Mouse (Mus musculus) kidney, embryonic 15.5 days (tissue): ENCODE measurements around the gene Cdh20. TPM values are rescaled to one million over a fixed set of nuclear protein-coding genes. Genes with fewer than 3 reads are reported as not detected.
A peak's percentile ranks its signal among the peaks of the same experiment; 100 is the strongest.

ENCODE experiments used
- ATAC-seq: fragments of 200-750 bp; cut with Nextera tagmentation; replicated peaks from 2 replicates; pipeline ENCODE4 v1.8.0; 2017; ENCODE audit warnings: moderate TSS enrichment; ENCODE audit not compliant: low FRiP score
- H3K27ac ChIP-seq: fragments of 300-500 bp; sonication (generic); 2 replicates; pipeline ENCODE4 v1.5.1; 2015; ENCODE audit warnings: mild to moderate bottlenecking, inconsistent platforms
- H3K27me3 ChIP-seq: fragments of 300-500 bp; sonication (generic); 2 replicates; pipeline ENCODE4 v1.6.1; 2015; ENCODE audit warnings: inconsistent platforms
- H3K36me3 ChIP-seq: fragments of 300-500 bp; sonication (generic); 2 replicates; pipeline ENCODE4 v1.6.1; 2015; ENCODE audit warnings: inconsistent platforms
- H3K4me1 ChIP-seq: fragments of 300-500 bp; sonication (generic); 2 replicates; pipeline ENCODE4 v1.6.1; 2015; ENCODE audit warnings: inconsistent platforms
- H3K4me2 ChIP-seq: fragments of 300-500 bp; sonication (generic); 2 replicates; pipeline ENCODE4 v1.6.1; 2015; ENCODE audit warnings: moderate library complexity, mild to moderate bottlenecking, inconsistent platforms
- H3K4me3 ChIP-seq: fragments of 300-500 bp; sonication (generic); replicated peaks from 2 replicates; pipeline ENCODE4 v1.5.1; 2015; ENCODE audit warnings: mild to moderate bottlenecking, inconsistent platforms
- H3K9ac ChIP-seq: fragments of 300-500 bp; sonication (generic); 2 replicates; pipeline ENCODE4 v1.6.1; 2015; ENCODE audit warnings: mild to moderate bottlenecking, inconsistent platforms
- H3K9me3 ChIP-seq: fragments of 300-500 bp; sonication (generic); replicated peaks from 2 replicates; pipeline ENCODE4 v1.6.1; 2016; ENCODE audit warnings: inconsistent platforms
- WGBS: fragments of 180-500 bp; shearing (Covaris S2); methylation state at CpG from one replicate; pipeline ENCODE4 v1.1.7; 2015; ENCODE audit warnings: mixed read lengths; 5-methylcytosine and 5-hydroxymethylcytosine counted together
- polyA plus RNA-seq: library from polyadenylated mRNA; unstranded; fragments of >200 nt; fragmentation: Nextera tagmentation; extraction: Ambion mirVana; gene quantifications from 2 replicates; pipeline ENCODE4 v1.2.1, GENCODE M21; 2015

Cdh20 gene
- polyA plus RNA-seq, 1 experiment from 2014 or later: 0.12 TPM

DNA sequence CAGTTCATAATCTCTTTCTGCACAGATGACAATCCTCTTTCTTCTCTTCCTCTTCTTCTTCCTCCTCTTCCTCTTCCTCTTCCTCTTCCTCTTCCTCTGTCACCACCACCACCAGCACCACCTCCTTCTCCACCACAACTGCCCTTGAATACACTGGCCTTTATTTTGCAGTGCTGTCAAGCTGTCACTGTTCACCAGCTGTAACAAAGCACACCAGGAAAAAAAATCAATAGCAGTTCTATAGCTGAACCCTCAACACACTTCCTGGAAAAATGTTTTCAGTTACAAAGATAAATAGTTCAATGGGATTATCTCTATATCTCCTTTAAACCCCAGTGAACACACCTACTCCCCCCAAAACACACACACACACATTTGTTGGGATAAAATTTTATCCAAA lies 224.1 kb downstream of the Cdh20 start:
- H3K27me3 ChIP-seq: no peaks in the 10 kb centered on the region; the same call in 1 of the 2 replicates
- H3K4me3 ChIP-seq: no peak overlapping the region
- H3K4me2 ChIP-seq: no peak overlapping the region
- ATAC-seq: no peak
- H3K9me3 ChIP-seq: no peaks in the 10 kb centered on the region
- H3K36me3 ChIP-seq: no peaks in the 10 kb centered on the region
- no peak overlapping the region for H3K9ac ChIP-seq
- no peak overlapping the region for H3K27ac ChIP-seq
- peaks cover 6% of the 10 kb centered on the region for H3K4me1 ChIP-seq

DNA sequence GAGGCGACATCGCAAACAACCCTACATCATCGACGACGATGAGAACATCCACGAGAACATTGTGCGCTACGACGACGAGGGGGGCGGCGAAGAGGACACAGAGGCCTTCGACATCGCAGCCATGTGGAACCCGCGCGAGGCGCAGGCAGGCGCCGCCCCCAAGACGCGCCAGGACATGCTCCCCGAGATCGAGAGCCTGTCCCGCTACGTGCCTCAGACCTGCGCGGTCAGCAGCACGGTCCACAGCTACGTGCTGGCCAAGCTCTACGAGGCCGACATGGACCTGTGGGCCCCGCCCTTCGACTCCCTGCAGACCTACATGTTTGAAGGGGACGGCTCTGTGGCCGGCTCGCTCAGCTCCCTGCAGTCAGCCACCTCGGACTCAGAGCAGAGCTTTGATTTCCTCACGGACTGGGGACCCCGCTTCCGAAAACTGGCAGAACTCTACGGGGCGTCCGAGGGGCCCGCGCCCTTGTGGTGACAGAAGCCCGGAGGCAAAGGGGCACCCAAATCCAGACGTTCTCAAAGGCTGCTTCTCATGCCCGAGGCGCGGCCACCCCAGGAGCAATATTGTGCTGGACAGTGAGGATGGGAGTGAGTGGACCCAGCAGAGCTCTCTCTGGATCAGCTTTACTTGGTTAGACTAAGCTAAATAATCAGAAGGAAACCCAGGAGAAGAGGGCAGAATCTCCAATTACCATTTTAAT lies 225.7 kb downstream of the Cdh20 start:
- H3K4me3 ChIP-seq: peak overlapping the region; percentile 50
- peak overlapping the region; percentile 87 for H3K4me2 ChIP-seq
- 10% methylated on average over 51 of the region's 51 CpGs for WGBS
- no peaks in the 10 kb centered on the region; the same call in 1 of the 2 replicates for H3K27me3 ChIP-seq
- no peaks in the 10 kb centered on the region for H3K9me3 ChIP-seq
- H3K36me3 ChIP-seq: no peaks in the 10 kb centered on the region
- peak overlapping the region; percentile 37 for H3K9ac ChIP-seq
- no peak overlapping the region for H3K27ac ChIP-seq
- ATAC-seq: peak; percentile 95
- H3K4me1 ChIP-seq: peaks cover 6% of the 10 kb centered on the region

GRCm38 (mm10) chr1:104994612-104994986 lies 226.3 kb downstream of the Cdh20 start:
- Histone ChIP-seq H3K9ac (no peak overlapping the region), H3K9me3 (no peaks in the 10 kb centered on the region), H3K4me3 (peak overlapping the region; percentile 50), H3K4me1 (peaks cover 6% of the 10 kb centered on the region), H3K4me2 (peak overlapping the region; percentile 87), H3K27ac (no peak overlapping the region), H3K27me3 (no peaks in the 10 kb centered on the region; the same call in 1 of the 2 replicates), H3K36me3 (no peaks in the 10 kb centered on the region)
- 74% methylated on average over 3 of the region's 3 CpGs for WGBS
- no peak for ATAC-seq

GRCm38 (mm10) chr1:104997814-104998213 lies 229.5 kb downstream of the Cdh20 start:
- no peak overlapping the region for H3K4me2 ChIP-seq
- WGBS: 68% methylated on average over 2 of the region's 2 CpGs
- no peaks in the 10 kb centered on the region for H3K9me3 ChIP-seq
- no peak overlapping the region for H3K27ac ChIP-seq
- H3K27me3 ChIP-seq: no peaks in the 10 kb centered on the region; the same call in 1 of the 2 replicates
- H3K36me3 ChIP-seq: no peaks in the 10 kb centered on the region
- H3K9ac ChIP-seq: no peak overlapping the region
- no peak overlapping the region for H3K4me3 ChIP-seq
- H3K4me1 ChIP-seq: peaks cover 6% of the 10 kb centered on the region
- ATAC-seq: no peak

GRCm38 (mm10) chr1:105002179-105002578 lies 233.8 kb downstream of the Cdh20 start:
- no peak for ATAC-seq
- H3K9ac ChIP-seq: no peak overlapping the region
- H3K4me1 ChIP-seq: no peaks in the 10 kb centered on the region
- no peaks in the 10 kb centered on the region for H3K36me3 ChIP-seq
- 79% methylated on average over 1 of the region's 1 CpGs for WGBS
- H3K4me2 ChIP-seq: no peak overlapping the region
- H3K4me3 ChIP-seq: no peak overlapping the region
- H3K9me3 ChIP-seq: no peaks in the 10 kb centered on the region
- no peaks in the 10 kb centered on the region for H3K27me3 ChIP-seq
- no peak overlapping the region for H3K27ac ChIP-seq

GRCm38 (mm10) chr1:105003786-105004185 lies 235.5 kb downstream of the Cdh20 start:
- 89% methylated on average over 1 of the region's 1 CpGs for WGBS
- Histone ChIP-seq H3K27ac (no peak overlapping the region), H3K4me2 (no peak overlapping the region), H3K4me3 (no peak overlapping the region), H3K9ac (no peak overlapping the region), H3K36me3 (no peaks in the 10 kb centered on the region), H3K4me1 (no peaks in the 10 kb centered on the region), H3K27me3 (no peaks in the 10 kb centered on the region), H3K9me3 (no peaks in the 10 kb centered on the region)
- ATAC-seq: no peak

GRCm38 (mm10) chr1:105012616-105013015 lies 244.3 kb downstream of the Cdh20 start:
- Histone ChIP-seq H3K9me3 (no peaks in the 10 kb centered on the region), H3K4me2 (no peak overlapping the region), H3K27me3 (no peaks in the 10 kb centered on the region), H3K4me3 (no peak overlapping the region), H3K9ac (no peak overlapping the region), H3K36me3 (no peaks in the 10 kb centered on the region), H3K27ac (no peak overlapping the region), H3K4me1 (no peaks in the 10 kb centered on the region)
- 46% methylated on average over 2 of the region's 2 CpGs for WGBS
- ATAC-seq: no peak

GRCm38 (mm10) chr1:105013291-105013690 lies 245.0 kb downstream of the Cdh20 start:
- no peak overlapping the region for H3K27ac ChIP-seq
- H3K4me3 ChIP-seq: no peak overlapping the region
- H3K4me2 ChIP-seq: no peak overlapping the region
- H3K27me3 ChIP-seq: no peaks in the 10 kb centered on the region
- no peak for ATAC-seq
- WGBS: 80% methylated on average over 1 of the region's 1 CpGs
- H3K9me3 ChIP-seq: no peaks in the 10 kb centered on the region
- no peaks in the 10 kb centered on the region for H3K36me3 ChIP-seq
- H3K4me1 ChIP-seq: no peaks in the 10 kb centered on the region
- no peak overlapping the region for H3K9ac ChIP-seq

DNA sequence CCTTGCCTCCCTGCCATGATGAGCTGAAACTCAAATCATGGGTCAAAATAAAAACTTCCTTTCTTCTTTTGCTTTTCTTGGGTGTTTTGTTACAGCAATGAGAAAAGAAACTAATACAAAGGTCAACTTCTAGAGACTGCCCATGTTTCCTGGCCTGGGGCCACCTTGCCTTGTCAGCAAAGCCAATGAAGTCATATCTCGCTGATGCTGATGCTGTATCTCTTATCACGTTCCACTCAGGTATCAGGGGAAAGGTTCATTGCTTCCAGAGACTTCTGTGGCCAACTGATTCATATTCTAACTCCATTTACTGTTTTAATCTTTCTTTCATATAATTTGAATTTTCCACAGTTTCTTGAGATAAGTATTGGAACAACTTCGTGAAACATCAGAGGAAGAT lies 273.3 kb downstream of the Cdh20 start:
- no peak for ATAC-seq
- no peaks in the 10 kb centered on the region for H3K27me3 ChIP-seq
- H3K9me3 ChIP-seq: no peaks in the 10 kb centered on the region
- no peak overlapping the region for H3K27ac ChIP-seq
- no peak overlapping the region for H3K4me3 ChIP-seq
- H3K36me3 ChIP-seq: no peaks in the 10 kb centered on the region
- no peak overlapping the region for H3K9ac ChIP-seq
- no peak overlapping the region for H3K4me2 ChIP-seq
- H3K4me1 ChIP-seq: no peaks in the 10 kb centered on the region
- WGBS: 83% methylated on average over 3 of the region's 3 CpGs
